Mouse (Mus musculus) left cerebral cortex, adult 8-10 months (tissue): Measurements from ENCODE around the gene Fbxo21. TPM values are rescaled to one million over a fixed set of nuclear protein-coding genes. Genes with fewer than 3 reads are reported as not detected.
A peak's percentile ranks its signal among the peaks of the same experiment; 100 is the strongest.

Source experiments
- DNase-seq, 2 experiments: peaks; one replicate each; pipeline ENCODE4 v3.0.0; 2022; ENCODE audit warnings: low spot score in 2 of 2
- total RNA-seq, 4 experiments: library from RNA; stranded (reverse); gene quantifications; 2 replicates each; pipeline ENCODE4 v1.2.4; 2022

Gene Fbxo21
- 100 to 1,000 TPM; 115 to 125 (median 123) TPM for total RNA-seq

DNA sequence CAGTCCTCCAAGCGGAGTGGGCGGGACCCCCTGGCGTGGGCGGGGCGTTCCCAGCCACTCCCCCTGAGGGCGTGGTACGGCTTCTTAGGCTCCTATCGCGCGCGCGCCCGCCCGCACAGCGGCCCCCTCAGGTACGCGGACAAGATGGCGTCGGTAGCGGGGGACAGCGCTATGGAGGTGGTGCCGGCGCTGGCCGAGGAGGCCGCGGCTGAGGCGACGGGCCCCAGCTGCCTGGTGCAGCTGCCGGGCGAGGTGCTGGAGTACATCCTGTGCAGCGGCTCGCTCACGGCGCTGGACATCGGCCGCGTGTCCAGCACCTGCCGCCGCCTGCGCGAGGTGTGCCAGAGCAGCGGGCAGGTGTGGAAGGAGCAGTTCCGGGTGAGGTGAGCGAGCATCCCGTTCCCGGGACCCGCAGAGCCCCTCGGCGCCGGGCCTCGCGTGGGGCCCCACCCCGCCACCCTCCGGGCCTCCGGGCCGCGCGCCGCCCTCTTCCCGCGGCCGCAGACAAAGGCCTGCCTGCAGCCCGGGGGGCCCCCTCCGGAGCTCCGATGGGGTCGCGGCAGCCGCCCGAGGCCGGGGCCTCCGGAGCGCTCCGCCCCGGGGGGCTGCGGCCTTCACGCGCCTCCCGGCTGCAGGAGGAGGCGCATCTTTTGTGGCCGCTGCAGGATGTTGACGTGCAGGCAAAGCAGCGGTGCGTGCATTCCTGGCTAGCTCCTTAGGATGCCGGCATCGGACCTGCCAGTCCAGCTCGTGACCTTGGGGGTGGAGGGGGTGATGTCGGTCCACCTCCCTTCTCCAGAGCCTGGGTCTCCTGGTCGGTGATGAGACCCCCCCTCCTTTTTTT is at the start of gene Fbxo21:
Gene Fbxo21 (plus strand): TSS at position 74 of the 844 bp plus-strand sequence.
- DNase-seq = peak; percentile 92 to 97

- no peak for DNase-seq
Measured at GRCm38 (mm10) chr5:117928553-117928952, 48.0 kb upstream of the Fbxo21 start.

DNA sequence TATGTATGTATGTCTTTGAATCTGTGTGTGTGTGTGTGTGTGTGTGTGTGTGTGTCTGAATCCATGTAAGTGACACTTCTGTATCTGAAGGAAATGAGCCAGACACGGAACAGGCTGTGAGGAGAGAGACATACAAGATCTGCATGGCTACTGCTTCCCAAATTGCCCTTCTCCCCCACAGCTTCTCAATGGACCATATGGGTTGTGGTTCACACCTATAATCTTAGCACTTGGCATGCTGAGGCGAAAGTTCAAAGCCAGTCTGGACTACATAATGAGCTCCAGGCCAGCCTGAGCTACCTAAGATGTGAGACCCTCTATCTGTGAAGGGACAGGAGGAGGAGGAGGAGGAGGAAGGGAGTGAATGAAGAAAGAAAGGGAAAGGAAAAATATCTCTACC is 44.3 kb upstream of the Fbxo21 start:
- DNase-seq = no peak

DNA sequence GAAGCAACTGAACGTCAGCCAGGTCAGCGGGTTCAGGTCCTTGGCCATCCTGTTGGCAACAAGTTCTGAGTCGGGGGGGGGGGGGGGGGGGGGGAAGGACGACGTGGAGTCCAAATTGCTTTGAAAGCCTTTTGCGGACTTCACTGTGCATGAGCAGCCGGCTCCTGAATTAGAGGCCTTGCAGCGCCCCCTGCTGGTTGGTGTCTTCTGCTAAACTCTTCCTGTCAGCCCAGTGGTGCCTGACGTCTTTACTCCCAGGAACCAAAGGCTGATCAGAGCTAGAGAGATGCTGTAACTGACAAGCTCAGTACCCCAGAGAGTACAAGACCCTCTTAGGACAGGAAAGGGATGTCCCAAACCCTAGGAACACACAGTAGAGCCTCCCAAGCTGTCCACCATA is 43.7 kb upstream of the Fbxo21 start:
- DNase-seq = peak; percentile 64 to 77

GRCm38 (mm10) chr5:117936346-117936745 is 40.2 kb upstream of the Fbxo21 start:
- no peak for DNase-seq

DNA sequence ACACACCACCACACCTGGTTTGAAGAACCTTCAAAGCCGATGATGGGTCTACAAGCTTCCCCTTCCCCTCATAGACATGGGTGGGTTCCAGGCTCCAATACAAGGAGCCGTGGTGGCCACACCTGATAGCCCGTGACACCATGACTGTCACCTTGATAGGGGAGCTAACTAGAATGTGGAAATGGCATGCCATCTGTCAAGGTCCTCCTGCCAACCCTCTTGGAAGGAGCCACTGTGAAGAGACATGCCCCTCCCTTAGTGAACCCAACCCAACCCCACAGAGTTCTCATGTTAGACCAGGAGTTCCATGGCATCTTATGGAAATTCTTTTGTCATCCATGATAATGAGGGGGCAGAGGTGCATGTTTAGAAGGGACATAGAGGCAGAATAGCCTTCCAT is 39.3 kb upstream of the Fbxo21 start:
- no peak for DNase-seq

DNA sequence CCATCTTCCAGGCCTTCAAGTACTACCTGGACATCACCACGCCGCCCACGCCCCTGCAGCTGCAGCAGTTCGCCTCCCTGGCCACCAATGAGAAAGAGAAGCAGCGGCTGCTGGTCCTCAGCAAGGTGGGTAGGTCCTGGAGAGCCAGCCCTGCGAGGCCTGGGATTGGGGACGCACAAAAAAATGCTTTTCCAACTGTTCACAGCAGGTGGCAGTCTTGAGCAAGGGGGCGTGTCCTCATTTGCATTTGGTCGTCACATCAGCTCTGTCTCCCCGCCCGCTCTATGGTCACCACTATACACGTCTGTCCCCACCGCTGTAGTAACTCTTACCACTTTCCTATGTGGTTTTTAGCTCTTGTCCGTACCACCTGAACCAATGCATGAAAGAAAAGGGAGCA is 38.3 kb upstream of the Fbxo21 start:
- DNase-seq = no peak

DNA sequence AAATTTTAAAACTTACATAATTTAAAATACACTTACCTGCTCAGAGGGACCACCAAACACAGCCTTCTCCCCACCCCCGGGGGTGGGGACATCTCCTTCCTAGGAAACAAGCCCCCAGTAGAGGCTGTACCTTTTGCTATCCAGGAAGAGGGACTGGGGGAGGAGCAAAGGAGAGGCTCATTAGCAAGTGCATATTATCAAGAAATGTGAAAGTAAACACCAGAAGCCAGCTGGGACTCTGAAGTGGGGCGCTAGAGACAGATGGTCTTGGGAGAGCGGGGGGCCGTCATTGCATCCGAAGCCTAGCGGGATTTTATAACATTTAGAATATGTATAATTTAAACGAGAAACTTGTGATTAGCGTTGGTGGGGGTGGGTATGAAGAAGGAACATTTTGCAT is 37.1 kb upstream of the Fbxo21 start:
- DNase-seq = peak in 1 of 2 experiments; percentile 33

DNA sequence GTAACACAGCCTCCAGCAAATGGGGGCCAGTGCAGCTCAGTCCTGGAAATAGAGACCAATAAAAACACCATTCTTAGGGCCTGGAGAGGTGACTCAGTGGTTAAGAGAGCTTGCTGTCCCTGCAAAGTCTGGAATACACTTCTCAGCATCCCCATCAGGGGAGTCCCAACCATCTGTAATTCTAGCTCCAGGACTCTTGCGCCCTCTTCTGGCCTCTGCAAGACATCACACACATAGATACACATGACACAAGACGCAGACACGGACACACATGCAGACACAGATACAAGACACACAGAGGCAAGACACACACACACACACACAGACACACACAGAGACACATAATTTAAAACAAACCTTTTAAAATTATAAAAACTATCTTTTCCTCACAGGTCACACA is 35.0 kb upstream of the Fbxo21 start:
- DNase-seq = no peak

GRCm38 (mm10) chr5:117946605-117947004 is 29.9 kb upstream of the Fbxo21 start:
- peak in 1 of 2 experiments; percentile 63 for DNase-seq

DNA sequence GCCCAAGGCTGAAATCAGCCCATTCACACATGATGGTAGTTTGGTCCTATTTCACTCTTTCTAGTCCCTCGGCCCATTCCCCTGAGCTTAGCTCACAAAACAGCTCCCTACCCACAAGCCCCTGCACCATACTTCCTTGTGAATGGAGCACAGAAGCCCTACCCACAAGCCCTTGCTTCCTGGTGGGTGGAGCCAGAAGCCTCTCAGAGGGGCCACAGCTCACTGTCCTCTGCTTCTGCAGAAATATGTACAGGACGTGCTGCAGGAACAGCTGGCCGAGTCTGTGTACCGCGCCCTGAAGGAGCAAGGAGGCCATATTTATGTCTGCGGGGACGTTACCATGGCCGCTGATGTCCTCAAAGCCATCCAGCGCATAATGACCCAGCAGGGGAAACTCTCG is 27.1 kb upstream of the Fbxo21 start:
- DNase-seq = no peak

DNA sequence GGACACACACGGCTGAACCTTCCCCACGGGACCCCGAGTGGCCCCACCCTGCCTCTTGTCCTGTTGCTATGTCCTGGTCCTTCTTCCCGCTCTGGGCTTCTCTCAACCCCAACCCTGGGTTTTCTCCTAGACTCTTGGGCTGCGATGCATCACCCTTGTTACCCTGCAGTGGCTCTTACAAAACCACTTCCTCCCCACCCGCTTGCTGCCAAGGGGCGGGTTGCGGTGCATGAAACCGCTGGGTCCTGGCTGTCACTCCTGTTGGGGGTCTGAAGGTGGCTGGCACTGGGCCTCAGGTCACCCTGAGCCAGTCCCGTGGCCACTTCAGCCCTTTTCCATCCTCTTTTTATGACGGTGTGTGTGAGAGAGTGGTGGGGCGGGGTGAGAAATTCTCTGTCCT is 22.6 kb upstream of the Fbxo21 start:
- DNase-seq = no peak

DNA sequence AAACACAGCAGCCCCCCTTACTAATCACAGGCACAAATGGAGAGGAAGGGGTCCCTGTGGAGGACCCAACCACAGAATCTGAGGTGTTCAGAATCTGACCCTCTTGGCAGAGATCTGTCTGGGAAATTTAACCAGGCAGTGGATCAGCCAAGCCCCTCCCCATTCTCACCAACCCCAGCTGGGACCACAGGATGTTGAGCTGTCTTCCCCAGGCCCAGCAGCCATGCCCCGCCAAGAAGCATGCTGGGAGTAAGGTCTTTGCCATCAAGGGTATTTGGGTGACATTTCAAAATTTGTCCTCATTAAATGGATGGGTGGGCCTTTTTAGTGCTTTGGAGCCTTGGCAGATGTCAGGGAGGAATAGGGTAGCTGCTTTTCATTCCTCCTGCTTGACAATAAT is 22.1 kb upstream of the Fbxo21 start:
- no peak for DNase-seq

DNA sequence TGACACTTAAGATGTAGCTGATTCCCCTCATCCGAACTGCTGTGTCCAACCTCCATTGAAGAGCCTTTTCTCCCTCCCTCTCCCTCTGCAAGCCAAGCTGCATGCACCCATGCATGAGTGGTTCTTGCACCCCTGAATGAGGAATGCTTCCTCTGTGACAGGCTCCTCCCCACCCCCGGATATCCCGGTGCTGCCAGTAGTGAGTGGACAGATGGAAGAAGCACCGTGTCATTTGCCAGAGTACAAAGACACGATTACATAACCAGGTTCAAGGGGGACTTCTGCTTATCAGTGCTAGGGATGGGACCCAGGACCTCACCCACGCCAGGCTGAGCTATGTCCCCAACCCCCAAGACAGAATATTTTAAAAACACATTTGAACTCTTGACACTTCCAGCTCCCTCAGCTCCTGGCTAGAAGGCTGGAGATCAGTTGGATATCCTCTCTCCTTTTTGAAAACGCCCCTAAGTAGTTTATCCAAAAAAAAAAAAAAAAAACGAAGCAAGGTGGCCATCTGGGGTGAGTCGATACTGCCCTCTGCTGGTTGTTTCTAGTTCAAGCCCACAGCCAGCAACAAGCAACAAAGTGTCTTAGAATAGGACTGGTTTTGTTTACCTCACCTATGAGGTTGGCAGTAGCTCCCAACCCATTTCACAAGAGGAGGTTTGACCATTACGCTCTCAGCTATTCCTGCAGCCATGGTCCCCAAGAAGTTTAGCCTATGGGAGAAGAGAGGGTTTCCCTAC is 20.7 kb upstream of the Fbxo21 start:
- DNase-seq = no peak

- no peak for DNase-seq
Measured at GRCm38 (mm10) chr5:117964750-117965149, 11.8 kb upstream of the Fbxo21 start.

- no peak for DNase-seq
Measured at GRCm38 (mm10) chr5:117966956-117967355, 9.6 kb upstream of the Fbxo21 start.

- DNase-seq = no peak
Measured at GRCm38 (mm10) chr5:117967659-117968069, 8.9 kb upstream of the Fbxo21 start.

DNA sequence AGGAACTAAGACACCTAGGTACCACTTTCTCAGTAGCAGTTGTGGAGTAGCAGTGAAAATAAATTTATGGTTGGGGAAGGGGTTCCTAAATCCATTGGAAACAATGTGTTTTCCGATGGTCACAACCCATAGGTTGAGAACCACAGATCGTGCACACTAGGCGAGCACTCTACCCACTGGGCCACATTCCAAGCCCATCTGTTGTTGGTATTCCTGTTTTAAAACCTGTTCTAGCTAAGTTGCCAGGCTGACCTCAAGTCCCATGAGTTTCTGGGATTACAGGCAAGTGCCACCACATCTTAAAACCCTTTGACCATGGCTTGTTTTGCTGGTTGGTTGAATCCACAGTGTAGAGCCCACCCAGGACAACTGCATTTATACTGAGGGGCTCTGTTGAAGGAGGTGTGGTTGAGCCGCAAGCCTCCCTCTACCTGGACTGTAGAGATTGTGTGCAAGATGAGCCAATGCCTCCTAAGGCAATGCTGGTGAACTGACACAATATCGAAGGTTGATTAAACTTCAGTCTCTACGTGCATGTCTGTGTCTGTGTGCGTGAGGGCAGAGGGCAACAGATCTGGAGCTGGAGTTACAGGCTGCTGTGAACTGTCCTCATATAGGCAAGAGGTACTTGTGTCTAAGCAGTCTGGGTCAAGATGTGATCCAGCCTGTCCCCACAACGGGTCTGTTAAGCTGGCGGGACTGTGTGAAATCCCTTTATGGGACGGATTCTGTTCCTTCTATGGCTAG is 6.7 kb upstream of the Fbxo21 start:
- DNase-seq = no peak

- DNase-seq = no peak
Measured at GRCm38 (mm10) chr5:117976263-117976656, 270 bp upstream of the Fbxo21 start.

DNA sequence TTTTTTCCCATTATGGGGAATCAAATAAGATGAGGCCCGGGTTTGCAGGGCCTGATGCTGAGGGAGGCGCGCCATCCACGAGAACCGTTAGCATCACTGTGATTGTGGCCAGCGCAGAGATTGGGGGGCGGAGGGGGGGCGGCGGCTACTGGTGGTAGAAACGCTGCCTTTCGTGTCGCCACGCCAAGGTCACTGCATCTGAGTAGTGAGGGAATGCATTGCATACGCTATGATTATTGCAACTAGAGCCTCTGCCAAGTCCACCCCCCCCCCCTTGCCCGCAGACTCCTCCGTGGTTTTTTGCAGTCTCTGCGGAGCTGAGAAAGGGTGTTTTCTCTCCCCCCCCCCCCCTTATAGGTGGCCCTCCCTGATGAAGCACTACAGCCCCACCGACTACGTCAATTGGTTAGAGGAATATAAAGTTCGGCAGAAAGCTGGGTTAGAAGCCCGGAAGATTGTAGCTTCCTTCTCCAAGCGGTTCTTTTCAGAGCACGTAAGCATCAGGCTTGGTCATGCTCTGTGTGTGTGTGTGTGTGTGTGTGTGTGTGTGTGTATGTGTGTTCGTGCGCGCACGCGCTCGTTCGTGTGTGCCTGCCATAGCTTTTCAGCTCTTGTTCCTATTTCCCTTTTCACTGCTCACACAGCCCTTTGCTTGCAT is 1.1 kb downstream of the Fbxo21 start:
- no peak for DNase-seq

GRCm38 (mm10) chr5:117978159-117978697 is 1.7 kb downstream of the Fbxo21 start:
- no peak for DNase-seq
